Mouse (Mus musculus): ENCODE measurements at regions not wholly inside any gene's neighbourhood (a gene's known extent, or its start where the extent isn't known, plus 50 kb on each side); places are given as distances from the start of the nearest gene placed in this dataset.
A peak's percentile ranks its signal among the peaks of the same experiment; 100 is the strongest.
"Not testable (repeated sequence)": the region's sequence is repeated elsewhere in the genome, so short reads cannot be mapped to it uniquely, and the experiment has no call there.

GRCm38 (mm10) chr15:41283199-41283598, 1149.0 kb downstream of the 9330182O14Rik start:
- DNase-seq = no peak

DNA sequence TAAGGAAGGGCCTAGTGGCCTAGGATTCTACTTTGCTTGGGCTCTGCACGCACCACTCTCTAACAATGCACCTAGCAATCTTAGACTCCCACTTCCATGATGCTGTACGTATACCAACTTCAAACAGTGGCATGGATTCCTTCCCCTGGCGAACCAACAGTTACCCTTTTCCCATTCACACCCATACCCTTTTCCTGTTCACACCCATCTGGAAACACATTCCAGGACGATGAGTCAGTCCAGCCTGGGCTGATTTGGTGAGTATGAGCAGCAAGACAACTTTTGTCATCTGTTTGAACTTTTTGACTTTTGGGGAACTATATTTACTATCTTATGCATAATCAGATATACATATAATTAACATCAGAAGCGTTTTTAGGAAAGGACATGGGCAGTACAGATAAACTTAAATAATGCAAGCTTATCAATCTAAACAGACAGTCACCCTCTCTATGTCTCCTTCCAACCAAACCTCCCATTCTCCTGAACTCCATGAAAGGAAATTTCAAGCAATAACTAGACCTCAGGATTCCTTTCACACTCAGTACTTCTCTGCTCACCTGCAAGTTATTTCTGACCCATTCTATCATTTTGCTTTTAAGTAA, 1152.7 kb downstream of the 9330182O14Rik start:
- DNase-seq = no peak

GRCm38 (mm10) chr15:41297419-41297818, 1163.3 kb downstream of the 9330182O14Rik start:
- DNase-seq = no peak

GRCm38 (mm10) chr15:41306638-41307037, 1172.5 kb downstream of the 9330182O14Rik start:
- DNase-seq = no peak

- DNase-seq = peak; percentile 67
Measured at GRCm38 (mm10) chr15:41311728-41312320, 1177.7 kb downstream of the 9330182O14Rik start.

GRCm38 (mm10) chr15:41314916-41315315, 1180.8 kb downstream of the 9330182O14Rik start:
- no peak for DNase-seq

- DNase-seq = peak; percentile 66
Measured at GRCm38 (mm10) chr15:41325633-41326252, 1191.6 kb downstream of the 9330182O14Rik start.

DNA sequence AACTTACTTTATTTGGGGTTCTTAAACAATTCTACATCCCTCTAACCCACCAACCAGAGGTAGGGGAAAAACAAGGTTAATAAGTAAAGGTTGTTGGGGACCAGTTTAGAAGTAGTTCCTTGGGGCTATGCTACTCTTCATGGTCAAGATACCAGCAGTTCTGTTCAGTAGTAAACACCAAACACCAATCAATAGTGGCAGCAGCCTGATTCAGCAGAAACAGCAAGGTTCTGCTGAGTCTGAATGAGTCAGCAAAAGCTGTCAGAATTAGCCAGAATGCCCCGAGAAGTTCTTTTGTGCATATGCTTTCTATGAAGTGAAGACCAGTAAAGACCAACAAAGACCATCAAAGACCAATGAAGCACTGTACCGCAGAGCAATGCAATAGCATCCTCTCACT, 1195.1 kb downstream of the 9330182O14Rik start:
- no peak for DNase-seq

GRCm38 (mm10) chr15:41330085-41330484, 1195.9 kb downstream of the 9330182O14Rik start:
- no peak for DNase-seq

- peak; percentile 29 for DNase-seq
Measured at GRCm38 (mm10) chr15:41332451-41332850, 1198.3 kb downstream of the 9330182O14Rik start.

DNA sequence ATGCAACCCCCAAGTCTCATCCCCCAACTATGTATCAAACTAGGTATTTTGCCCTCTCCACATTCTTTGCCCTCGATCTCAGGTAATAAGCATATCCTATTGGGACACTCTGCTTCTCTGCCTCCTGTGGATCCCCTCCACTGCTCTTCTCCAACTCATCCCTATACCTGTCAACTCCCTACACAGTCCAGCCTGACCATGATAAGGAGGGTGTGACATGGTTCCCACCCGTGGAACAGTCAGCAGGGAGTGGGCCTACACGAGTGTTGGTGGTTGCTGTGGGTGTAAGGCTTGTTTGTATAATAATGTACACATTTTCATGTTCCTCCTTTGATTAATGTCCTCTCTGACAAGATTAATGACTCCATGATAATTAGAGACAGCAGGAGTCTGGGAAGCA, 1199.0 kb downstream of the 9330182O14Rik start:
- no peak for DNase-seq

GRCm38 (mm10) chr15:41340621-41341020, 1206.5 kb downstream of the 9330182O14Rik start:
- not testable (repeated sequence) for DNase-seq

- no peak for DNase-seq
Measured at GRCm38 (mm10) chr15:41345554-41345953, 1211.4 kb downstream of the 9330182O14Rik start.

DNA sequence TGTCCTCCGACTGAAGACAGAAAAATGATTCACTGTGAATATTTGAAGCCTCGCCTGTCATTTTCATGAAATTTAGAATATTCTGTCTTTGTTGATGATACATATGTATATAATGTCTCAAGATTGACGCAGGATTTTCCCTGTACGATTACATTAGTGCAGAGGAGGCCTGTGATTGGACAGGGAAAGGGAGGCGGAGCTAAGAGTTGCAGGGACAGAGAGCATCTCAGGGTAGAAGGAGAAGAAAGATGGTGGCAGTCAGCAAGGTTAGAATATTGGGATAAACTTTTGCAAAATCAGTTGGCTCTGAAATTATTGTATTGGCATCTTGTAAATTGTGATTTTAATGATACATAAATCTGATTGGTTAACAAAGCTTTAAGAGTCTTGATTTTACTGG, 1213.1 kb downstream of the 9330182O14Rik start:
- DNase-seq = no peak

GRCm38 (mm10) chr15:41352129-41352528, 1218.0 kb downstream of the 9330182O14Rik start:
- DNase-seq = no peak

GRCm38 (mm10) chr15:41359276-41359675, 1225.1 kb downstream of the 9330182O14Rik start:
- DNase-seq = no peak

DNA sequence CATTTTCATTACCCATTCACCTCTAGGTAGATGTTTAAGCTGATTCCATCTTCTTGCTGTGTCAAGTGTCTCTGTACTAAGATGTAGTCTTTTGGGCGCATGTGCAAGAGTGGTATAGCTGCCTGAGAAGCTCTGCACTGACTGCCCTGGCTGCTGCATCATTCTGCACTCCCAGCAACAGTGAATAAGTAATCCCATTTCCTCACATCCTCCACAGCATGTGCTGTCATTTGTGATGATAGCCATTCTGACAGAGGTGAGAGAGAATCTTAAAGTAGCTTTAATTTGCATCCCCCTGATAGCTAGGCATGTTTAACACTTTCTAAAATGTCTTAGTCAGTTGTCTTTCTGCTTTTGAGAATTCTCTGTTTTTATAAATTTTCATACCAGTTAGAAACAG, 1240.5 kb downstream of the 9330182O14Rik start:
- DNase-seq = peak; percentile 62

DNA sequence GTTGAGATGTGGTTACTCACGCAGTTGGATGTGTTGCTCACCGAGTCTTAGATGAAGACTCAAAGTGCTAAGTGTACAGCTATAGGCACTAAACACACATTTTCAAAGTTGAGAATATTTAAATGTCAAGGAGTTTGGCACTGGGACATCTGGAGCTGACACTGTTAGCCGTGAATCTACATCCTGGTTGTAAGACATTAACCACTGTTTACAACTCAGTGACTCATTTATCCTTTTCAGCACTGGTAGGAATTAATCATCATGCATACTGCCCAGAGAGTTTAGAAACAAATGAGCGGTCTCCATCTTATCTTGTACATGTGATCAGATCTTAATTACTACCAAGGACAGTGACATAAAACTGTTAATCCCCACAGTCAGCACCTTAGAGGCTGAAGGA, 1241.7 kb downstream of the 9330182O14Rik start:
- DNase-seq = peak; percentile 12

DNA sequence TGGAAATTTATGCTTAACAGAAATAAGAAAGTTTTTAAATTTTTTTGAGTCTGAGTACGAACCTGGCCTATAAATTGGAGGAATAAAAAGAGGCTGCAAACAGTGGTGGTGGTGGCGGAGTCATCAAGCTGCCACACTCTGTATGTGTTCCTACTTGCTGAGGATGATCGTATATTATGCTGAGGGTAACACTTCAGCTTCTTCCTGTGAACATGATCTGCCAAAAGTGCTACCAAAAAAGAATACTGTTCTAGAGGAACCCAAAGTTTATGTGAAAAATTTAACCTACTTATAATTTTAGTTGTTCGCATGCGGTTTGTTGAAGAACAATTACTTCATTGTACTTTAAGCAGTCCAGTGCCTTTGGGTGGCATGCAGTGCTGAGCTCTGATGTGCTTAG, 1245.5 kb downstream of the 9330182O14Rik start:
- DNase-seq = peak; percentile 48

GRCm38 (mm10) chr15:41380429-41380828, 1246.3 kb downstream of the 9330182O14Rik start:
- no peak for DNase-seq

- DNase-seq = no peak
Measured at GRCm38 (mm10) chr15:41390699-41391098, 1256.5 kb downstream of the 9330182O14Rik start.
